Mouse (Mus musculus) lung, postnatal 0 days (tissue): ENCODE measurements at regions not wholly inside any gene's neighbourhood (a gene's known extent, or its start where the extent isn't known, plus 50 kb on each side); places are given as distances from the start of the nearest gene placed in this dataset.

Source experiments
- ATAC-seq: fragments of 200-750 bp; cut with Nextera tagmentation; 2 replicates; pipeline ENCODE4 v1.8.0; 2017; ENCODE audit warnings: moderate library complexity
- DNase-seq: peaks from one replicate; pipeline ENCODE4 v3.0.0-alpha.2; 2016; ENCODE audit warnings: low spot score
- H3K27ac ChIP-seq: fragments of 300-500 bp; sonication (generic); 2 replicates; pipeline ENCODE4 v1.5.1; 2014; ENCODE audit warnings: antibody characterized with exemption, mild to moderate bottlenecking, low read length, mixed read lengths
- H3K27me3 ChIP-seq: fragments of 300-500 bp; sonication (generic); replicated peaks from 2 replicates; pipeline ENCODE4 v1.6.1; 2014; ENCODE audit warnings: low read length, mixed read lengths; ENCODE audit not compliant: insufficient read depth
- H3K36me3 ChIP-seq: fragments of 300-500 bp; sonication (generic); 2 replicates; pipeline ENCODE4 v1.6.1; 2014; ENCODE audit warnings: low read length, mixed read lengths; ENCODE audit not compliant: insufficient read depth
- H3K4me1 ChIP-seq: fragments of 300-500 bp; sonication (generic); 2 replicates; pipeline ENCODE4 v1.6.1; 2014; ENCODE audit warnings: antibody characterized with exemption, low read depth, low read length, mixed read lengths; ENCODE audit not compliant: insufficient read depth
- H3K4me2 ChIP-seq: fragments of 300-500 bp; sonication (generic); replicated peaks from 2 replicates; pipeline ENCODE4 v1.6.1; 2014; ENCODE audit warnings: low read depth, mild to moderate bottlenecking, low read length, moderate library complexity, mixed read lengths
- H3K4me3 ChIP-seq: fragments of 300-500 bp; sonication (generic); 2 replicates; pipeline ENCODE4 v1.5.1; 2014; ENCODE audit warnings: low read depth, low read length
- H3K9ac ChIP-seq: fragments of 300-500 bp; sonication (generic); replicated peaks from 2 replicates; pipeline ENCODE4 v1.6.1; 2014; ENCODE audit warnings: low read depth, mild to moderate bottlenecking
- H3K9me3 ChIP-seq: fragments of 300-500 bp; sonication (generic); 2 replicates; pipeline ENCODE4 v1.6.1; 2016; ENCODE audit warnings: low read length, mixed read lengths
- CTCF ChIP-seq: IDR thresholded peaks from 2 replicates; pipeline ENCODE4 v1.5.1; 2016; ENCODE audit warnings: antibody characterized with exemption, mild to moderate bottlenecking
- EP300 ChIP-seq: IDR thresholded peaks from 2 replicates; pipeline ENCODE4 v1.6.1; 2016; ENCODE audit warnings: antibody characterized with exemption, mild to moderate bottlenecking, control low read depth
- WGBS: fragments of 180-500 bp; shearing (Covaris S2); extraction: QIAGEN DNeasy Blood & Tissue Kit; methylation state at CpG from one replicate; pipeline ENCODE4 v1.1.7; 2014; 5-methylcytosine and 5-hydroxymethylcytosine counted together

DNA sequence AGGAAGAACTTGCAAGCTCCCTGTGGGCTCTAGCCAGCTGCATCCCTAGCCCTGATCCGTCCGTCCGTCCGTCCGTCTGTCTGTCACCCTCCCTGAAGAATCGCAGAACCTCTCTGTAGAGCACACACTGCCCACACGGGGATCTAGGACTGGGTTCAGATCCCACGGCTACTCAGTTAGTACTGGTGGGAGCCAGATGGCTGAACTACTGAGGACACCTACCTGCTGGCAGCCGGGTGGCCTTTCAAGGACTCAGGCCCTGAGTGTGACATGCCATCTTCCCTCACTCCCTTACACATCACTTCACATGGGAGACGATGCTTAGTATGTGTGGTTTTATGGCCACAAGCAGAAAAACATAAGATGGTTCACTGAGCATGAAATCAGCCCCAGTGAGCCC is 106.4 kb upstream of the Dyrk2 start:
- DNase-seq (no peak), ATAC-seq (no peak)
- Histone ChIP-seq H3K27me3 (no peaks in the 10 kb centered on the region), H3K9me3 (no peaks in the 10 kb centered on the region), H3K9ac (no peak overlapping the region), H3K4me3 (no peak overlapping the region), H3K36me3 (no peaks in the 10 kb centered on the region), H3K27ac (no peak overlapping the region), H3K4me1 (no peaks in the 10 kb centered on the region), H3K4me2 (no peak overlapping the region)
- WGBS, result 84% methylated on average over 10 of the region's 10 CpGs
- TF ChIP-seq EP300 (no peak), CTCF (no peak)

DNA sequence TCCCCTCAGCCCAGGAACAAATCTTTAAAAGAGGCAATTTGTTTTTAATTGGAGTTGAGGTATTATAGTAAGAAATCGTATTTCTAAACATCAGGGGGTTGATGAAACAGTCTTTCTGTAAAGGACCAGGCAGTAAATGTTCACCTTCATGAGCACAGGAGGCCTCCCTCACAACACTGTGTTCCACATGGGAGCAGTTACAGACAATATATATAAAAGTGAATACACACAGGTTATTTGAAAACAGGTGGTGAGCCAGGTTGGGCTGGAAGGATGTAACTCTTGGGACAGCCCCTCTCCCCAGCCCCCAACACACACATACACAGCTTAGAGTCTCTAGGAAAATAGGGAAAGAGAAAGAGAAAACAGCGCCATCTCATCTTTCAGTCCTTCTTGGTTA is 105.8 kb upstream of the Dyrk2 start:
- H3K27me3 ChIP-seq, result no peaks in the 10 kb centered on the region
- no peak for TF ChIP-seq CTCF
- TF ChIP-seq EP300, result no peak

DNA sequence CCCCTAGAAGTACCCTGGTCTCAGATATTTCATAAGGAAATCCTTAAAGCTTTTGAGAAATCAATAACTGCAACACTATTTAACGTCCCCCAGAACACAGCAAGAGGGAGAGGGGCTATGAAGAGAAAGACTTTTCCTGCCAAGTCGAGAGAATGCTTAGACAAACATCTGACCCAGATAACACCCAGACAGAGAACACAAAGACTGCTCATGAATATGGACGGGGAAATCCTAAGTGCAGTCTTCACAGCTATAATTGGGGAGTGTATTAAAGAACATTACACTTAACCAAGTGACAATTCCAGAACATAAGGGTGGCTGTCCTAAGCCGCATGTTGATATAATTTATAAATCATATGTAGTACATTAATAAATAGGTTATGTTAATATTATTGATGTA is 103.3 kb upstream of the Dyrk2 start:
- H3K27ac ChIP-seq, result no peak overlapping the region
- WGBS, result 46% methylated on average over 4 of the region's 4 CpGs
- TF ChIP-seq EP300 (no peak), CTCF (no peak)
- no peaks in the 10 kb centered on the region for H3K9me3 ChIP-seq
- no peak overlapping the region for H3K4me2 ChIP-seq
- no peaks in the 10 kb centered on the region for H3K27me3 ChIP-seq
- no peaks in the 10 kb centered on the region for H3K36me3 ChIP-seq
- DNase-seq (no peak), ATAC-seq (no peak)
- no peak overlapping the region for H3K4me3 ChIP-seq
- no peaks in the 10 kb centered on the region for H3K4me1 ChIP-seq
- no peak overlapping the region for H3K9ac ChIP-seq

More for the DNA sequence above, 105.8 kb upstream of the Dyrk2 start:
- H3K4me1 ChIP-seq, result no peaks in the 10 kb centered on the region
- no peaks in the 10 kb centered on the region for H3K36me3 ChIP-seq
- DNase-seq (no peak), ATAC-seq (no peak)
- WGBS, result 94% methylated on average over 2 of the region's 2 CpGs
- H3K27ac ChIP-seq, result no peak overlapping the region
- H3K9ac ChIP-seq, result no peak overlapping the region
- H3K4me3 ChIP-seq, result no peak overlapping the region
- no peak overlapping the region for H3K4me2 ChIP-seq
- H3K9me3 ChIP-seq, result no peaks in the 10 kb centered on the region

DNA sequence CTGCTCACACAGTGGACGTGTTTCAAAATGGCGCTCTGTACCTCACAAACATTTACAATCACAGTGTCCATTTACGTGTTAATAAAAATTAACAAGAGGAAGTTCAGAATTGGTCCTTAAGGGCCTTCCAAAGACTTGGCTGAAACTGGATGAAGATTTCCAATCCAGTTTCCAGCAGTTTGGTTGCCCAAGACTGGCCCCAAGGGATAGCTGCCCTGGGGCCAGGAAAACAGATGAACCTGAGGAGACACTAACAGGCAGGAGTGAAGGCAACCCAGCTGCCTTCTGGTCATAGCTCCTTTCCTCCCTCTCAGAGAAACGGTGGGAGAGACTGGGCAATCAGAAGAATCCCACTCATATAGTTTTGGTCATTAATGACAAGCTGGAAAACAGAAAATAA is 102.6 kb upstream of the Dyrk2 start:
- no peak overlapping the region for H3K4me2 ChIP-seq
- WGBS, result 77% methylated on average over 4 of the region's 4 CpGs
- H3K4me1 ChIP-seq, result no peaks in the 10 kb centered on the region
- TF ChIP-seq EP300 (no peak), CTCF (no peak)
- H3K36me3 ChIP-seq, result no peaks in the 10 kb centered on the region
- ATAC-seq (no peak), DNase-seq (no peak)
- no peak overlapping the region for H3K27ac ChIP-seq
- no peaks in the 10 kb centered on the region for H3K27me3 ChIP-seq
- no peak overlapping the region for H3K4me3 ChIP-seq
- no peak overlapping the region for H3K9ac ChIP-seq
- no peaks in the 10 kb centered on the region for H3K9me3 ChIP-seq

DNA sequence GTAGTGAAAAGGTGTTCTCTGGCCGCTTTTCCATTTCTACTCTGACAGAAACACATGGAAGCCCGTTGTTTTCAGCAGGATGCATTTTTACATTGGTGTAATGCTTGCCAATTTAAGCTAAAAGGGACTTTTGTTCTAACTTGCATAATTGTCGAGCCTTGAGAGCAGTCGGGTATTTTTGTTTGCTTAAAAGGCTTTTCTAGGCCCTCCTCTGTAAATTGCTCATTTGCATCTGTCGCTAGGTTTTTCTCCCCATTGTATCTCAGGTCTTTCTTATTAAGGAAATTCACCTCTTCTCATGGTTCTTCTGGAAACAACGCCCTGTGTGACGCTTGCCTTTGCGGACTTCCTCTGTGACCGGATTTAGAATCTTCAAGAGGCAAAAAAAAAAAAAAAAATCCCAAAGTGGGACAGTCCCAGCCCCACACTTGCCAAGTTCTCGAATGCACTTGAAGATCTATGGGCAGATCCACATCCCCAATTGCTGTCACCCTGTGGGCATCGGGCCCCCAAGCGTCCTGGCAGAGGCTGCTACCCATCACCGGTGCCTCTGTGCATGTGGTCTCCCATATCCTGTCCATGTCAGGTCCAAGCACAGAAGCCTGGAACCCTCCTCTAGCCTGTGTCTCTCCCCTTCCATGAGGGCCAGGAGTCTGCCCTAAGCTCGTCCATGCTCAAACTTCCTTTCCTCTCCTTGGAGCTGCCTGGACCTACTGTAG is 100.6 kb upstream of the Dyrk2 start:
- Histone ChIP-seq H3K4me1 (no peaks in the 10 kb centered on the region), H3K27ac (no peak overlapping the region), H3K9me3 (no peaks in the 10 kb centered on the region), H3K27me3 (no peaks in the 10 kb centered on the region), H3K4me2 (no peak overlapping the region), H3K4me3 (no peak overlapping the region), H3K9ac (no peak overlapping the region), H3K36me3 (no peaks in the 10 kb centered on the region)
- DNase-seq (no peak), ATAC-seq (no peak)
- TF ChIP-seq CTCF, result no peak
- no peak for TF ChIP-seq EP300
- WGBS, result 77% methylated on average over 14 of the region's 14 CpGs

DNA sequence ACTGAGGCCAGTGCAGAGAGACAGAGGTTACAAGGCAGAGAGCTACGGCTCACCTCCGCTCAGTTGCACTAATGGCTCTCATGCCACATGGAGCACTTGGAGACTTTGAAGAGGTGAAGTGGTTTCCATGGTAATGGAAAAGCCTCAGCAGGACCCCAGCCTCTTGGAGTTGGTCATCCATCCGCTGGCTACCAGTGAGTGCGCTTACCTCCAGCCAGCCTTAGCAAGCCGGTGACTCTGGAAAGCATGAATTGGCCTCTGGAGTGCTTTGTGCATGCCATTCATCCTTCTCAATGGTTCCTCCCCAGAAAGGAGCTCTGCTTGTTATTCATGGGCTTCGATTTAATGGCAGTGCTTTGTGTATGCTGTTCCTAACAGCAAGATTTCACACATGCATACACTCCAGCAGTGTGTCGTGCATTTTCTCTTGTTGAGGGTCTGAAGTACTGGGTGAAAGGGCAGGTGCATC is 91.7 kb upstream of the Dyrk2 start:
- WGBS, result 49% methylated on average over 7 of the region's 7 CpGs
- DNase-seq, result no peak

DNA sequence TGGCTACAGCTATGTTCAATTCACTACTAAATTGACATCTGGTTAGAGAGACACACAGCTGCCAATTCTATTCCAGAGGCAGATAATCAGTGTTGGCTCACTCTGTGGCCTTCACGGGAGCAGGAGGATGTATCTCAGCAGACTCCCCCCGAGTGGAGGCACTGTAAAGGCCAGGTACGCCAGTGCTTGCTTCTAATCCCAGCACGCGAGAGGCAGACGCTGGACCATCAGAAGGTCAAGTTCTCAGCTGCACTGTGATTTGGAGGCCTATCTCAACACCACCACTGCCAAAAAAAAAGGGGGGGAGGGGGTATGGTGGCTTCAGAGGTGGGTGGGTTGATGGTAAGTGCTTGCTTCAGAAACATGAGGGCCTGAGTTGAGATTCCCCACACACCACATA is 90.1 kb upstream of the Dyrk2 start:
- Histone ChIP-seq H3K36me3 (no peaks in the 10 kb centered on the region), H3K9me3 (no peaks in the 10 kb centered on the region), H3K27ac (no peak overlapping the region), H3K4me3 (no peak overlapping the region), H3K4me2 (no peak overlapping the region), H3K9ac (no peak overlapping the region), H3K27me3 (no peaks in the 10 kb centered on the region), H3K4me1 (no peaks in the 10 kb centered on the region)
- no peak for TF ChIP-seq EP300
- no peak for TF ChIP-seq CTCF
- 78% methylated on average over 6 of the region's 6 CpGs for WGBS
- no peak for ATAC-seq
- no peak for DNase-seq

More for the DNA sequence above, 91.7 kb upstream of the Dyrk2 start:
- Histone ChIP-seq H3K27ac (no peak overlapping the region), H3K4me3 (no peak overlapping the region), H3K9ac (no peak overlapping the region), H3K9me3 (no peaks in the 10 kb centered on the region), H3K4me2 (no peak overlapping the region), H3K27me3 (no peaks in the 10 kb centered on the region), H3K4me1 (no peaks in the 10 kb centered on the region), H3K36me3 (no peaks in the 10 kb centered on the region)
- TF ChIP-seq CTCF (no peak), EP300 (no peak)
- ATAC-seq, result no peak
